Mouse (Mus musculus): Measurements from ENCODE around the gene Clic1. TPM values are rescaled to one million over a fixed set of nuclear protein-coding genes. Genes with fewer than 3 reads are reported as not detected.
A peak's percentile ranks its signal among the peaks of the same experiment; 100 is the strongest.

Clic1 gene
- total RNA-seq, 2 experiments from 2014 or later: 7.4 to 8.3 TPM

- no peak for DNase-seq (ENCODE audit: extremely low spot score in 1 of 2, low spot score in 2 of 2)
- intact Hi-C loops (cut with DNase I): no loop called here
- Histone ChIP-seq H3K4me3 (no peak overlapping the region), H3K27ac (no peak overlapping the region)
- TF ChIP-seq CTCF (IDR thresholded peaks at IDR 0.05): no peak
Observed at GRCm38 (mm10) chr17:35011440-35011839, 38.3 kb upstream of the Clic1 start.

GRCm38 (mm10) chr17:35012430-35012829 lies 37.3 kb upstream of the Clic1 start:
- no peak overlapping the region for H3K27ac ChIP-seq
- intact Hi-C loops (cut with DNase I): no loop called here
- TF ChIP-seq CTCF (IDR thresholded peaks at IDR 0.05): no peak
- DNase-seq (ENCODE audit: extremely low spot score in 1 of 2, low spot score in 2 of 2): no peak
- no peak overlapping the region for H3K4me3 ChIP-seq

- no peak for TF ChIP-seq CTCF (IDR thresholded peaks at IDR 0.05)
- H3K27ac ChIP-seq: no peak overlapping the region
- DNase-seq (ENCODE audit: extremely low spot score in 1 of 2, low spot score in 2 of 2): no peak
- H3K4me3 ChIP-seq: no peak overlapping the region
- intact Hi-C loops (cut with DNase I): no loop called here
Observed at GRCm38 (mm10) chr17:35013221-35013620, 36.5 kb upstream of the Clic1 start.

DNA sequence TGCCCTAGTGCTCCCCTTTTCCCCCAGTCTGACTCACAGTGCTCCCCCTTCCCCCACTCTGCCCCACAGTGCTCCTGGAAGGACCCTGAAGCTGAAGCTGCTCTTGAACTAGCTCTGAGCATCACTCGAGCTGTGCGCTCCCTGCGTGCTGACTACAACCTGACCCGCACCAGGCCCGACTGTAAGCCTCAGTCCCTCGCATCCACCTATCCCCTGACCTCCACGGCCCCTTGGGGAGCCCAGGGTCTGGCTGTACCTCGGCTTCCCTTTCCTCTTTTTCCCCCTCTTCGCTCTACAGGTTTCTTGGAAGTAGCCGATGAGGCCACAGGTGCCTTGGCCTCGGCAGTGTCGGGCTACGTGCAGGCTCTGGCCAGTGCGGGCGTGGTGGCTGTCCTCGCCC lies 34.5 kb upstream of the Clic1 start:
- Histone ChIP-seq H3K4me3 (no peak overlapping the region), H3K27ac (no peak overlapping the region)
- intact Hi-C loops (cut with DNase I): no loop called here
- TF ChIP-seq CTCF (IDR thresholded peaks at IDR 0.05): no peak
- DNase-seq (ENCODE audit: extremely low spot score in 1 of 2, low spot score in 2 of 2): no peak

- no peak for TF ChIP-seq CTCF (IDR thresholded peaks at IDR 0.05)
- Histone ChIP-seq H3K4me3 (no peak within 1 kb of the TSS), H3K27ac (no peak within 1 kb of the TSS)
- intact Hi-C loops (cut with DNase I): no loop called here
- no peak for DNase-seq (ENCODE audit: extremely low spot score in 1 of 2, low spot score in 2 of 2)
Observed at GRCm38 (mm10) chr17:35016376-35016775, 33.4 kb upstream of the Clic1 start, which contains the start of gene Vwa7. Gene Vwa7 (plus strand): TSS chr17:35016579.

GRCm38 (mm10) chr17:35016791-35017705 lies 32.7 kb upstream of the Clic1 start:
- H3K4me3 ChIP-seq: no peak overlapping the region
- intact Hi-C loops (cut with DNase I): no loop called here
- no peak overlapping the region for H3K27ac ChIP-seq
- no peak for TF ChIP-seq CTCF (IDR thresholded peaks at IDR 0.05)
- DNase-seq (ENCODE audit: extremely low spot score in 1 of 2, low spot score in 2 of 2): no peak

DNA sequence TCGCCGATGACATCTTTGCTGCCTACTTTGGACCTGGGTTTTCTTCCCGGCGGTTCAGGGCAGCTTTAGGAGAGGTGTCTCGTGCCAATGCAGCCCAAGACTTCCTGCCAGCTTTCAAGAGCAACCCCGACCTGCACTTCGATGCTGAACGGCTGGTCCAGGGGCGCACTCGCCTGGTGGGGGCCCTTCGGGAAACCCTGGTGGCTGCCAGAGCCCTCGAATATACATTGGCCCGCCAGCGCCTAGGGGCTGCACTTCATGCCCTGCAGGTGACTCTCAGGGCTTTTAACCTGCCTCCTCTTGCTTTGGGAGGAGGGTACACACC lies 32.1 kb upstream of the Clic1 start:
- TF ChIP-seq CTCF (IDR thresholded peaks at IDR 0.05): no peak
- DNase-seq (ENCODE audit: extremely low spot score in 1 of 2, low spot score in 2 of 2): no peak
- H3K4me3 ChIP-seq: no peak overlapping the region
- H3K27ac ChIP-seq: no peak overlapping the region
- intact Hi-C loops (cut with DNase I): no loop called here

GRCm38 (mm10) chr17:35018171-35018570 lies 31.6 kb upstream of the Clic1 start:
- intact Hi-C loops (cut with DNase I): no loop called here
- DNase-seq (ENCODE audit: extremely low spot score in 1 of 2, low spot score in 2 of 2): no peak
- H3K4me3 ChIP-seq: no peak overlapping the region
- H3K27ac ChIP-seq: no peak overlapping the region
- no peak for TF ChIP-seq CTCF (IDR thresholded peaks at IDR 0.05)

GRCm38 (mm10) chr17:35019894-35020293 lies 29.9 kb upstream of the Clic1 start:
- intact Hi-C loops (cut with DNase I): loop anchor here (10.0 kb wide), 1 partner anchor 215 kb away; the partner anchor contains the start of genes Atp6v1g2 and Nfkbil1
- no peak for TF ChIP-seq CTCF (IDR thresholded peaks at IDR 0.05)
- DNase-seq (ENCODE audit: extremely low spot score in 1 of 2, low spot score in 2 of 2): no peak
- no peak overlapping the region for H3K4me3 ChIP-seq
- H3K27ac ChIP-seq: no peak overlapping the region

DNA sequence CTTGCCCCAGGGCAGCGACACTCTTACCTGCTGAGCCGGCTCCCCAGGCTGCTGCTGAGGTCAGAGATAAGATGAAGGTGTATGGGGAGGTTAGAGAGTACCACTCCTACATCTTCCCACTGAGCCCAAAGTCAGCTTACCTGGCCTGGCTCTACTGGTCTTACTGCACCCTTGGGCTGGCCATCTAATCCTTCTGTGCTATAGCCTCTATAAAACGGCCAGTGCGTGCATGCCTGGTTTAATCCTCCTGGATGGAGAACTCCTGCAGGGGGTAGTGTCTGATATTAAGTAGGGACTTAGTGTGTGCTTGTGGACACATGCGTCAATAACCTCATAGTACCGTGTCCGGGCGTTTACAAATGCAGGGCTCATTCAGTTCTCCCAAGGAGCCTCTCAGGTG lies 29.2 kb upstream of the Clic1 start:
- H3K4me3 ChIP-seq: no peak overlapping the region
- TF ChIP-seq CTCF (IDR thresholded peaks at IDR 0.05): no peak
- intact Hi-C loops (cut with DNase I): loop anchor here (10.0 kb wide), 1 partner anchor 214 kb away; the partner anchor contains the start of genes Atp6v1g2 and Nfkbil1
- no peak for DNase-seq (ENCODE audit: extremely low spot score in 1 of 2, low spot score in 2 of 2)
- no peak overlapping the region for H3K27ac ChIP-seq

GRCm38 (mm10) chr17:35021163-35021808 lies 28.5 kb upstream of the Clic1 start:
- peak; percentile 81 to 87 for DNase-seq (ENCODE audit: extremely low spot score in 1 of 2, low spot score in 2 of 2)
- TF ChIP-seq CTCF (IDR thresholded peaks at IDR 0.05): peak; percentile 99
- H3K27ac ChIP-seq: no peak overlapping the region
- intact Hi-C loops (cut with DNase I): loop anchor here (1.0 to 10.0 kb wide), 3 partner anchors 38 to 214 kb away; partner anchors contain the start of genes Atp6v1g2, Ddah2 and Nfkbil1
- no peak overlapping the region; the same call in 1 of the 2 replicates for H3K4me3 ChIP-seq

DNA sequence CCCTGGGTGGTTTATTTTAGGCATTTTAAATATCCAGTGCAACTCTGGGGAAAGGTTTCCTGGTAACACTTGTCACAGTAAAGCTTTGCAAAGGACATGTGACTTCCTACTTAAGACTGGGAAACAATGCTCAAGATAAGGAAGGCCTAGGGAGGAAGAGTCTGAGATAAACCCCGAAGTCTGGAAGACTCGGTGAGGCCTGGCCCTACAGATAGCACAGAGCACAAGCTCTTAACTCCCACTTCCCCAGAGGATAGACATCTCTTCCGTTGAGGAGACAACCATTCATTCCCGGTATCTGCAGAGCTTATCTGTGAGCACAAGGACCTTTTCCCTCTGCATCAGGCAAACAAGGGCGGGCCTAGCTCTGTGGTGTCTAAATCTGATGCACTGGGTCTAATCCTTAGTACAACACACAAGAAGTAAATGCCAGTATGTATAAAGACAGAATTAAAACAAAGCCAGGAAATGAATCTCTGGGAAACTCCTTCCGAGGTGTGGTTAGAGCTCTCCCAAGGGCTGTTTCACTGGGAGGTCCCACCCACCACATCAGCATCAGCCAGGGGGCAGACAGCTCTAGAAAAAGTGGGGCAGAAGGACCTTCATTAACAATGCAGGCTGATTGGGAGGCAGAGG lies 27.8 kb upstream of the Clic1 start:
- intact Hi-C loops (cut with DNase I): loop anchor here (1.0 to 10.0 kb wide), 3 partner anchors 37 to 213 kb away; partner anchors contain the start of genes Atp6v1g2, Ddah2 and Nfkbil1
- DNase-seq (ENCODE audit: extremely low spot score in 1 of 2, low spot score in 2 of 2): no peak

More for the DNA sequence above, 27.8 kb upstream of the Clic1 start:
- Histone ChIP-seq H3K4me3 (no peak overlapping the region), H3K27ac (no peak overlapping the region)
- no peak for TF ChIP-seq CTCF (IDR thresholded peaks at IDR 0.05)

All from left cerebral cortex, adult 2 months (tissue).